Mouse (Mus musculus): ENCODE data around the gene Sp3. TPM values are rescaled to one million over a fixed set of nuclear protein-coding genes. Genes with fewer than 3 reads are reported as not detected.

Sp3 gene
- polyA plus RNA-seq, 1 experiment from 2014 or later = 30.0 TPM

DNA sequence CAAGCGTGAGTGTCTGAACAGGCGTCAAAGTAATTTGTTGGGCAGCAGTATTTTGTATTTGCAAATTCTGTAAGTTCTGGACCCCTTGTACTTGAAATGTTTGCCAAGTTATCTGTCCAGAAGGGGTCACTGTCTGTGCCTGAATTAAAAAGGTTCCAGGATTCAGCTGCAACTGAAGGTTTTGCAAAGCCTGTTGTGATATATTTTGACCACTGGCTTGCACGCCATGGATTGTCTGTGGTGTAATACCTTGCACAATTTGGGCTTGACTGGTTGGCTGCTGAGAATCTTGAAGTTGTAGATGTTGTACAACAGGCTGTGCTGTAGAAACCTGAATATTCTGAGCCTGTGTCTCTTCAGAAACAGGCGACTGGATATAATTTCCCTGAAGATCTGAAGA is 9.9 kb downstream of the Sp3 start:
- no peaks in the 10 kb centered on the region for H3K4me1 ChIP-seq (ENCODE audit: control insufficient read depth, insufficient read depth, low read depth, low read length)
- H3K27ac ChIP-seq (ENCODE audit: low read depth, low read length) = no peak overlapping the region
- no peak for ATAC-seq
- no peak overlapping the region for H3K4me3 ChIP-seq (ENCODE audit: low read length)
- no peaks in the 10 kb centered on the region for H3K27me3 ChIP-seq (replicated peaks; ENCODE audit: control insufficient read depth, insufficient read depth, low read length)
- WGBS = 93% methylated on average over 4 of the region's 4 CpGs
- H3K36me3 ChIP-seq (ENCODE audit: control insufficient read depth, insufficient read depth, low read length) = peaks cover 12% of the 10 kb centered on the region
- no peaks in the 10 kb centered on the region for H3K9me3 ChIP-seq (ENCODE audit: control insufficient read depth, low read length)
- no peak overlapping the region for H3K9ac ChIP-seq (ENCODE audit: low read depth, low read length)
- H3K4me2 ChIP-seq (ENCODE audit: low read length) = no peak overlapping the region

DNA sequence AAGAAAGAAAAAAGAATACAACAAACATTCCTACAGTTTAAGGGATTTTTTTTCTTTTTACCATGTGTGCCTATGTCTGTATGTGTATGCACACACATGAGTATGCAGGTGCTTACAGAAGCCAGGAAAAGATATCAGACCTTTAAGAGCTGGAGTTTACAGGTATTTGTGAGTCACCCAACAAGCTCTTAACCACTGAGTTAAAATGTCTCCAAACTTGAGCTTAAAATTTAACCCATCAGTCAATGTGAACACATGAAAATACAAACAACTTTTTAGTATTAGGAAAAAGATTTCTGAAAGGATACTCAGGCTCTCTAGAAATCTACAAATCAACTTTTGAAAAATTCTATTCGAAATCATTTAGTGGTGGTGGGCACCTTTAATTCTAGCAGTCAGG is 11.7 kb downstream of the Sp3 start:
- H3K27ac ChIP-seq (ENCODE audit: low read depth, low read length) = no peak overlapping the region
- H3K9me3 ChIP-seq (ENCODE audit: control insufficient read depth, low read length) = no peaks in the 10 kb centered on the region
- WGBS = 98% methylated on average over 1 of the region's 1 CpGs
- no peak for ATAC-seq
- H3K4me2 ChIP-seq (ENCODE audit: low read length) = no peak overlapping the region
- H3K36me3 ChIP-seq (ENCODE audit: control insufficient read depth, insufficient read depth, low read length) = peaks cover 12% of the 10 kb centered on the region
- no peak overlapping the region for H3K9ac ChIP-seq (ENCODE audit: low read depth, low read length)
- no peaks in the 10 kb centered on the region for H3K4me1 ChIP-seq (ENCODE audit: control insufficient read depth, insufficient read depth, low read depth, low read length)
- H3K27me3 ChIP-seq (replicated peaks; ENCODE audit: control insufficient read depth, insufficient read depth, low read length) = no peaks in the 10 kb centered on the region
- H3K4me3 ChIP-seq (ENCODE audit: low read length) = no peak overlapping the region

DNA sequence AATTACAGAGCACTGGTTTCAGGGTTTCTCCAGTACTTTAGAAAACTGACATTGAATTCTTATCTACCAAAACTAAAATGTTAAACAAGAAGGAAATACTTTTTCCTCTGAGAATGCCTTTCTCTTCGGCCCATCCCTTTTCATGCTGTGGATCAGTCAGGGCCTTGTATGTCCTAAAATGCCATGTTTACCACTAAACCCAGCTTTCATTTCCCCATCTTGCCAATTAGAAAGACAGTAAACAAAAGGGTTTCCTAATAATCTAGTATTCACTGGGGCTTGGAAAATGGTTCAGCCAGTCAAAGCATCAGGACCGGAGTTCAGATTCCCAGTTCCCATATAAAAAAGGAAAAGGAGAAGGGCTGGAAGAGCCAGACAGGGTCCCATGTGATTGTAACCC is 14.8 kb downstream of the Sp3 start:
- H3K27me3 ChIP-seq (replicated peaks; ENCODE audit: control insufficient read depth, insufficient read depth, low read length) = no peaks in the 10 kb centered on the region
- no peak overlapping the region for H3K4me2 ChIP-seq (ENCODE audit: low read length)
- H3K36me3 ChIP-seq (ENCODE audit: control insufficient read depth, insufficient read depth, low read length) = peaks cover 7% of the 10 kb centered on the region
- H3K4me3 ChIP-seq (ENCODE audit: low read length) = no peak overlapping the region
- 81% methylated on average over 2 of the region's 2 CpGs for WGBS
- no peaks in the 10 kb centered on the region for H3K9me3 ChIP-seq (ENCODE audit: control insufficient read depth, low read length)
- ATAC-seq = no peak
- no peak overlapping the region for H3K27ac ChIP-seq (ENCODE audit: low read depth, low read length)
- no peak overlapping the region for H3K9ac ChIP-seq (ENCODE audit: low read depth, low read length)
- H3K4me1 ChIP-seq (ENCODE audit: control insufficient read depth, insufficient read depth, low read depth, low read length) = no peaks in the 10 kb centered on the region

DNA sequence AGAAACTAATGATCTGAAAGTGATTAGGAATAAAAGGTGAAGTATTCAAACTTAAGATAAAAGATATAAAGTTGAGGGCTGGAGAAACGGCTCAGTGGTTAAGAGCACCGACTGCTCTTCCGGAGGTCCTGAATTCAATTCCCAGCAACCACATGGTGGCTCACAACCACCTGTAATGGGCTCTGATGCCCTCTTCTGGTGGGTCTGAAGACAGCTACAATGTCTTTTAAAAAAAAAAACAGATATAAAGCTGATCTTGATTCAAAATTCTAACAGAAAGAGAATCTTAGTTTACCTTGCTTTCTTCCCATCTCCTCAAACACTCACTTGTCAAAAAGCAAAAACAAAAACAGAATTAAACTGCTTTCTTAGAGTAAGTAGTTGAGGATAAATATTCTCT is 23.8 kb downstream of the Sp3 start:
- H3K9ac ChIP-seq (ENCODE audit: low read depth, low read length) = no peak overlapping the region
- 95% methylated on average over 3 of the region's 3 CpGs for WGBS
- ATAC-seq = no peak

GRCm38 (mm10) chr2:72952979-72953378 is 27.3 kb downstream of the Sp3 start:
- Histone ChIP-seq H3K4me3 (ENCODE audit: low read length) (no peak overlapping the region), H3K9ac (ENCODE audit: low read depth, low read length) (no peak overlapping the region), H3K36me3 (ENCODE audit: control insufficient read depth, insufficient read depth, low read length) (no peaks in the 10 kb centered on the region), H3K4me2 (ENCODE audit: low read length) (no peak overlapping the region), H3K4me1 (ENCODE audit: control insufficient read depth, insufficient read depth, low read depth, low read length) (no peaks in the 10 kb centered on the region), H3K27ac (ENCODE audit: low read depth, low read length) (no peak overlapping the region), H3K27me3 (replicated peaks; ENCODE audit: control insufficient read depth, insufficient read depth, low read length) (no peaks in the 10 kb centered on the region), H3K9me3 (ENCODE audit: control insufficient read depth, low read length) (no peaks in the 10 kb centered on the region)
- WGBS = 96% methylated on average over 3 of the region's 3 CpGs
- no peak for ATAC-seq

More for the DNA sequence above, 23.8 kb downstream of the Sp3 start:
- no peak overlapping the region for H3K4me2 ChIP-seq (ENCODE audit: low read length)
- H3K4me3 ChIP-seq (ENCODE audit: low read length) = no peak overlapping the region
- H3K4me1 ChIP-seq (ENCODE audit: control insufficient read depth, insufficient read depth, low read depth, low read length) = no peaks in the 10 kb centered on the region
- H3K27ac ChIP-seq (ENCODE audit: low read depth, low read length) = no peak overlapping the region
- H3K27me3 ChIP-seq (replicated peaks; ENCODE audit: control insufficient read depth, insufficient read depth, low read length) = no peaks in the 10 kb centered on the region
- H3K9me3 ChIP-seq (ENCODE audit: control insufficient read depth, low read length) = no peaks in the 10 kb centered on the region
- no peaks in the 10 kb centered on the region; the same call in 1 of the 2 replicates for H3K36me3 ChIP-seq (ENCODE audit: control insufficient read depth, insufficient read depth, low read length)

DNA sequence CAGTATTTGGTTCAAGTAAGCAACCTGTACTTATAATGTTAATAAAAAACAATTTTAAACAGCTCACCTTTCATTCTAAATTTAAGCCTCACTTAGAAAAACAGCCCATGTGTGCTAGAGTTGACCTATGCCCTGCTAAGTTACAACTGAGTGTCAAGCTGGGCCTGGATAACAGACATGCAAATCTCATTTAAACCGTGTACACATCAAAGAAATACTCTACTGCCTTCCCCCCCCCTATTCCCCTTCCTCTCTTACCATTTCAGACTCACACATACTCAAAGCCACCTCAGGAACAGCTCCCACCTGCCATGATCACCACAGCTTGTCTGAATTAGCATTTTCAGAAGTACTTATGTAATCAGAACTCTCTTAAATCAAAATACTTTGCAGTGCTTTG is 44.3 kb downstream of the Sp3 start:
- no peak overlapping the region for H3K27ac ChIP-seq (ENCODE audit: low read depth, low read length)
- no peaks in the 10 kb centered on the region for H3K27me3 ChIP-seq (replicated peaks; ENCODE audit: control insufficient read depth, insufficient read depth, low read length)
- no peak overlapping the region for H3K9ac ChIP-seq (ENCODE audit: low read depth, low read length)
- H3K4me3 ChIP-seq (ENCODE audit: low read length) = no peak overlapping the region
- no peaks in the 10 kb centered on the region for H3K4me1 ChIP-seq (ENCODE audit: control insufficient read depth, insufficient read depth, low read depth, low read length)
- no peaks in the 10 kb centered on the region for H3K9me3 ChIP-seq (ENCODE audit: control insufficient read depth, low read length)
- H3K4me2 ChIP-seq (ENCODE audit: low read length) = no peak overlapping the region
- no peak for ATAC-seq
- H3K36me3 ChIP-seq (ENCODE audit: control insufficient read depth, insufficient read depth, low read length) = 0 out of 2 replicates have a peak, but pooled peaks cover 2% of the 10 kb centered on the region
- 19% methylated on average over 1 of the region's 1 CpGs for WGBS

DNA sequence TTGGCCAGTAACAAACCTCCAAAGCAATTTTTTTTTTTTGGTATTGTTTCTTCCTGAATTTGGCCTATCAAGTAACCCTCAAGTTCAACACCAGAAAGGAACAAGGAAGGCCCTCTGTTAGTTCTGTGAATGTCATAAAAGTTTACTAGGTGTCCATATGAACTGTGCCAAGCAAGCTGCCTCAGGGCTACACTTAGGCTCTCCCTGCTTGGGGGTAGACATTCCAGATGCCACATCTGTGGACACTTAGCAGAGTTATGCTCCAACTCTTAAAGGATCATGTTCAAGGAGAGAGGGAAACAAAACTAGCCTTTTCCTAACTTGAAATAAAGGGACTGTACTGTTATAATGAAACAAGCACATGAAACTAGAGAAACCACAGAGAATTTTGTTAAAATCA is 48.1 kb downstream of the Sp3 start:
- H3K36me3 ChIP-seq (ENCODE audit: control insufficient read depth, insufficient read depth, low read length) = 0 out of 2 replicates have a peak, but pooled peaks cover 2% of the 10 kb centered on the region
- no peaks in the 10 kb centered on the region for H3K4me1 ChIP-seq (ENCODE audit: control insufficient read depth, insufficient read depth, low read depth, low read length)
- H3K9ac ChIP-seq (ENCODE audit: low read depth, low read length) = no peak overlapping the region
- H3K9me3 ChIP-seq (ENCODE audit: control insufficient read depth, low read length) = no peaks in the 10 kb centered on the region
- no peak overlapping the region for H3K4me3 ChIP-seq (ENCODE audit: low read length)
- no peak overlapping the region for H3K4me2 ChIP-seq (ENCODE audit: low read length)
- H3K27me3 ChIP-seq (replicated peaks; ENCODE audit: control insufficient read depth, insufficient read depth, low read length) = no peaks in the 10 kb centered on the region
- no peak for ATAC-seq
- no peak overlapping the region for H3K27ac ChIP-seq (ENCODE audit: low read depth, low read length)

- 73% methylated on average over 10 of the region's 10 CpGs for WGBS
- H3K27me3 ChIP-seq (replicated peaks; ENCODE audit: control insufficient read depth, insufficient read depth, low read length) = no peaks in the 10 kb centered on the region
- ATAC-seq = no peak
These were observed 55.3 kb downstream of the Sp3 start for GRCm38 (mm10) chr2:72924981-72925380.

GRCm38 (mm10) chr2:72916170-72916569 is 64.1 kb downstream of the Sp3 start:
- no peak for ATAC-seq
- Histone ChIP-seq H3K4me3 (ENCODE audit: low read length) (no peak overlapping the region), H3K4me1 (ENCODE audit: control insufficient read depth, insufficient read depth, low read depth, low read length) (no peaks in the 10 kb centered on the region), H3K9ac (ENCODE audit: low read depth, low read length) (no peak overlapping the region), H3K9me3 (ENCODE audit: control insufficient read depth, low read length) (no peaks in the 10 kb centered on the region), H3K27ac (ENCODE audit: low read depth, low read length) (no peak overlapping the region), H3K36me3 (ENCODE audit: control insufficient read depth, insufficient read depth, low read length) (no peaks in the 10 kb centered on the region), H3K4me2 (ENCODE audit: low read length) (no peak overlapping the region), H3K27me3 (replicated peaks; ENCODE audit: control insufficient read depth, insufficient read depth, low read length) (no peaks in the 10 kb centered on the region)
- WGBS = 70% methylated on average over 4 of the region's 4 CpGs

More at GRCm38 (mm10) chr2:72924981-72925380, 55.3 kb downstream of the Sp3 start:
- no peaks in the 10 kb centered on the region for H3K4me1 ChIP-seq (ENCODE audit: control insufficient read depth, insufficient read depth, low read depth, low read length)
- H3K9me3 ChIP-seq (ENCODE audit: control insufficient read depth, low read length) = no peaks in the 10 kb centered on the region
- H3K36me3 ChIP-seq (ENCODE audit: control insufficient read depth, insufficient read depth, low read length) = no peaks in the 10 kb centered on the region
- H3K4me3 ChIP-seq (ENCODE audit: low read length) = no peak overlapping the region
- H3K27ac ChIP-seq (ENCODE audit: low read depth, low read length) = no peak overlapping the region
- H3K4me2 ChIP-seq (ENCODE audit: low read length) = no peak overlapping the region
- H3K9ac ChIP-seq (ENCODE audit: low read depth, low read length) = no peak overlapping the region
